Mouse (Mus musculus) midbrain, embryonic 16.5 days (tissue): Measurements from ENCODE around the gene Gm6096. TPM values are rescaled to one million over a fixed set of nuclear protein-coding genes. Genes with fewer than 3 reads are reported as not detected.

Experiments used
- ATAC-seq: fragments of 200-750 bp; cut with Nextera tagmentation; 2 replicates; pipeline ENCODE4 v1.8.0; 2017; ENCODE audit warnings: moderate TSS enrichment
- H3K27ac ChIP-seq: fragments of 300-500 bp; sonication (generic); 2 replicates; pipeline ENCODE4 v1.5.1; 2014; ENCODE audit warnings: mild to moderate bottlenecking, low read length, mixed read lengths
- H3K27me3 ChIP-seq: fragments of 300-500 bp; sonication (generic); 2 replicates; pipeline ENCODE4 v1.6.1; 2014; ENCODE audit warnings: low read depth, low read length, mixed read lengths; ENCODE audit not compliant: control insufficient read depth, insufficient read depth
- H3K36me3 ChIP-seq: fragments of 300-500 bp; sonication (generic); 2 replicates; pipeline ENCODE4 v1.6.1; 2014; ENCODE audit warnings: mild to moderate bottlenecking, low read length, moderate library complexity, mixed read lengths; ENCODE audit not compliant: control insufficient read depth, insufficient read depth
- H3K4me1 ChIP-seq: fragments of 300-500 bp; sonication (generic); 2 replicates; pipeline ENCODE4 v1.6.1; 2014; ENCODE audit warnings: mild to moderate bottlenecking, low read length, mixed read lengths; ENCODE audit not compliant: control insufficient read depth, insufficient read depth
- H3K4me2 ChIP-seq: fragments of 300-500 bp; sonication (generic); 2 replicates; pipeline ENCODE4 v1.6.1; 2014; ENCODE audit warnings: mild to moderate bottlenecking, low read length, mixed read lengths
- H3K4me3 ChIP-seq: fragments of 300-500 bp; sonication (generic); 2 replicates; pipeline ENCODE4 v1.5.1; 2014; ENCODE audit warnings: low read depth, mild to moderate bottlenecking, low read length, moderate library complexity, mixed read lengths
- H3K9ac ChIP-seq: fragments of 300-500 bp; sonication (generic); 2 replicates; pipeline ENCODE4 v1.6.1; 2014; ENCODE audit warnings: low read depth, low read length, mixed read lengths
- H3K9me3 ChIP-seq: fragments of 300-500 bp; sonication (generic); replicated peaks from 2 replicates; pipeline ENCODE4 v1.6.1; 2014; ENCODE audit warnings: mild to moderate bottlenecking, low read length, mixed read lengths; ENCODE audit not compliant: control insufficient read depth, poor library complexity, severe bottlenecking
- WGBS: fragments of 180-500 bp; shearing (Covaris S2); extraction: QIAGEN DNeasy Blood & Tissue Kit; methylation state at CpG from one replicate; pipeline ENCODE4 v1.1.7; 2014; 5-methylcytosine and 5-hydroxymethylcytosine counted together
- polyA plus RNA-seq: library from polyadenylated mRNA; unstranded; fragments of >200 nt; fragmentation: Nextera tagmentation; extraction: Ambion mirVana; gene quantifications from 2 replicates; pipeline ENCODE4 v1.2.1, GENCODE M21; 2015

Gm6096 gene
- polyA plus RNA-seq, 1 experiment from 2014 or later, result not detected

DNA sequence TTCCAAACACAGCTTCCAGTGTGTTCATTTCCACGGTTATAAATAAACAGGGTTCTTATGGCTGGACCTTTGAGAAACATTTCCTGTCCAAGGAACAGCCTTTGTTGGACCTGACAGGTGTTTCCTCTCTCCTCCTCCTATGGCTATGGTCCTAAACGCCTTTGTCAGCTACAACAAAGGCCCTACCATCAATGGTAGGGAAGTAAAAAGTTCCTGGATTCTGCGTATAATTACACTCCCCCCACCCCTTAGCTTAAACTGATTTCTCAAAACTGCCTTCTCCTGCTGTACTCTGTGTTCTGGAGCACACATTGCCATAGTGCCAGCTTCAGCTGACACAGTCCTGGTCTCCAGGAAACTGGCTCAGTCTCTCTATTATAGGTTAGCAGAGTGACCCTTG lies 4.3 kb downstream of the Gm6096 start:
- H3K9me3 ChIP-seq, result no peaks in the 10 kb centered on the region
- H3K36me3 ChIP-seq, result peaks cover 26% of the 10 kb centered on the region
- ATAC-seq, result no peak
- WGBS, result 73% methylated on average over 3 of the region's 3 CpGs
- H3K4me1 ChIP-seq, result no peaks in the 10 kb centered on the region
- no peaks in the 10 kb centered on the region for H3K27me3 ChIP-seq
- H3K4me3 ChIP-seq, result no peak overlapping the region
- H3K4me2 ChIP-seq, result no peak overlapping the region
- no peak overlapping the region for H3K9ac ChIP-seq
- no peak overlapping the region for H3K27ac ChIP-seq

DNA sequence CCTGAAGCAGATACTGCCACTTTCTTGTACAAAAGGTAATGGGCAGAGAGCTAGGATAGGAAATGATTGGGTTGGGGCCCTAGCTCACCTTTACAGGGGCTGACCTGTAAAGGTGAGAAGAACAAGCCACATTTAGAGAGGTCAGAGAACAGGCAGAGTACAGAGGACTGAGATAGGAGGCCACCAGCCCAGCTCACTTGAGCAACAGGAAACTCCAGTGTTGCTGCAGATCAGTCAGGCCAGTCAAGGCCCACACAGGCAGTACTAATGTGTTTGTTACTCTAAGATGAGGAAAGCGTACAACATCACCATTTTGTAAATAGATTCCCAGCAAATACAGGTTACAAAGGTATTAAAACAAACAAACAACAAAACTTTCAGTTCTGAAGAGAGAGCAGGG lies 5.1 kb downstream of the Gm6096 start:
- no peak overlapping the region for H3K27ac ChIP-seq
- no peaks in the 10 kb centered on the region for H3K27me3 ChIP-seq
- 93% methylated on average over 1 of the region's 1 CpGs for WGBS
- ATAC-seq, result no peak
- no peak overlapping the region for H3K4me2 ChIP-seq
- no peaks in the 10 kb centered on the region for H3K9me3 ChIP-seq
- H3K9ac ChIP-seq, result no peak overlapping the region
- no peaks in the 10 kb centered on the region for H3K4me1 ChIP-seq
- peaks cover 24% of the 10 kb centered on the region for H3K36me3 ChIP-seq
- no peak overlapping the region for H3K4me3 ChIP-seq

GRCm38 (mm10) chr7:34257279-34257678 lies 6.4 kb downstream of the Gm6096 start:
- H3K36me3 ChIP-seq, result peaks cover 27% of the 10 kb centered on the region
- no peak for ATAC-seq
- WGBS, result 87% methylated on average over 9 of the region's 9 CpGs

DNA sequence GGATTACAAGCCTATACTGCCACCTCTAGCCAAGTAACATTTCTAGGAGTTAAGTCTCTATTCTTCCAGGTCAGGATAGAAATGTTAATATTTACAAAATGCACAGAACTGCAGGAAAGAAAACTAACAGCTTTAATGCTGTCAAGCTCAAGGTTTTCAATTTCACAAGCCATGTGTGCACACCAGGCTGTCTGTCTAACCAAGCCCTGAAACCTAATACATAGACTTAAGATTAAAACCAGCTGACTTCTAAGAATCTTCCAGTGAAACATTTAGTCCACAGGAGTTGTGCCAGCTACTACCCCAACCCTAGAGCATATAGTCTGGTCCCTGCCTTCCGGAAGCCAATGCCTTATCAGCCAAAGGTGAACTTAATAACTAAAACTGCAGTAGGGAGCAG lies 7.6 kb downstream of the Gm6096 start:
- Histone ChIP-seq H3K4me1 (no peaks in the 10 kb centered on the region), H3K9me3 (no peaks in the 10 kb centered on the region), H3K36me3 (peaks cover 30% of the 10 kb centered on the region), H3K27ac (no peak overlapping the region), H3K27me3 (no peaks in the 10 kb centered on the region), H3K4me2 (no peak overlapping the region), H3K4me3 (no peak overlapping the region), H3K9ac (no peak overlapping the region)
- 100% methylated on average over 1 of the region's 1 CpGs for WGBS
- ATAC-seq, result no peak

More at GRCm38 (mm10) chr7:34257279-34257678, 6.4 kb downstream of the Gm6096 start:
- H3K4me1 ChIP-seq, result no peaks in the 10 kb centered on the region
- H3K9ac ChIP-seq, result no peak overlapping the region
- no peak overlapping the region for H3K27ac ChIP-seq
- no peak overlapping the region for H3K4me2 ChIP-seq
- H3K4me3 ChIP-seq, result no peak overlapping the region
- H3K27me3 ChIP-seq, result no peaks in the 10 kb centered on the region
- no peaks in the 10 kb centered on the region for H3K9me3 ChIP-seq

- WGBS, result 93% methylated on average over 5 of the region's 5 CpGs
Observed at GRCm38 (mm10) chr7:34263437-34263836, 12.6 kb downstream of the Gm6096 start.

DNA sequence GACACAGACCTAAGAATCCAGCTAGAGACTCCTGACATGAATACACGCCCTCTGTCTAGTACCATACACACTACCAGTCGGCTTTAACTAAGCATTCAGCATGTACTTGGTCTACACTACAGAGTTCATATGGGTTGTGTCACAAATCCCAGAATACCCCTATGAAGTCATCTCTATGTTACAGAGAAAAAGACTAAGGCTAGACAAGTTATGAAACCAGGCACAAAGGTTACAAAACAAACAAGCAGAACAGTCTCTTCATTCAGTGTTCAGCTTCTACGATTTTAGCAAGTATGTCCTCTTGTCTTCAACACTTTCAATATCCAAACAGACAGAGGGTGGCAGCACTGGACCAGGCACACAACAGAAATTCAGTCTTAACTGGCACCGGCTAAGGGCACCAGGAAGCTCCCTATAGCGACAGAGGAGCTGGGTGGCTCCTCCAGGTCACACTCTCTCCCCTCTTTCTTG lies 15.1 kb downstream of the Gm6096 start:
- no peak for ATAC-seq
- WGBS, result 64% methylated on average over 5 of the region's 5 CpGs
- no peaks in the 10 kb centered on the region for H3K9me3 ChIP-seq
- no peak overlapping the region for H3K27ac ChIP-seq
- H3K36me3 ChIP-seq, result peaks cover 7% of the 10 kb centered on the region; the same call in 1 of the 2 replicates
- no peak overlapping the region for H3K4me3 ChIP-seq
- peaks cover 2% of the 10 kb centered on the region; the same call in 1 of the 2 replicates for H3K4me1 ChIP-seq
- no peak overlapping the region for H3K4me2 ChIP-seq
- H3K27me3 ChIP-seq, result no peaks in the 10 kb centered on the region
- H3K9ac ChIP-seq, result no peak overlapping the region

More at GRCm38 (mm10) chr7:34263437-34263836, 12.6 kb downstream of the Gm6096 start:
- H3K4me2 ChIP-seq, result no peak overlapping the region
- H3K36me3 ChIP-seq, result peaks cover 7% of the 10 kb centered on the region; the same call in 1 of the 2 replicates
- H3K27ac ChIP-seq, result no peak overlapping the region
- H3K27me3 ChIP-seq, result no peaks in the 10 kb centered on the region
- no peak overlapping the region for H3K9ac ChIP-seq
- H3K4me3 ChIP-seq, result no peak overlapping the region
- no peaks in the 10 kb centered on the region for H3K4me1 ChIP-seq
- no peak for ATAC-seq
- no peaks in the 10 kb centered on the region for H3K9me3 ChIP-seq

GRCm38 (mm10) chr7:34266421-34266820 lies 15.6 kb downstream of the Gm6096 start:
- H3K4me2 ChIP-seq, result no peak overlapping the region
- peaks cover 2% of the 10 kb centered on the region; the same call in 1 of the 2 replicates for H3K4me1 ChIP-seq
- H3K9ac ChIP-seq, result no peak overlapping the region
- no peak for ATAC-seq
- H3K4me3 ChIP-seq, result no peak overlapping the region
- peaks cover 7% of the 10 kb centered on the region; the same call in 1 of the 2 replicates for H3K36me3 ChIP-seq
- no peaks in the 10 kb centered on the region for H3K9me3 ChIP-seq
- no peak overlapping the region for H3K27ac ChIP-seq
- H3K27me3 ChIP-seq, result no peaks in the 10 kb centered on the region

- H3K9ac ChIP-seq, result no peak overlapping the region
- H3K4me1 ChIP-seq, result peaks cover 2% of the 10 kb centered on the region; the same call in 1 of the 2 replicates
- no peak overlapping the region for H3K27ac ChIP-seq
- H3K9me3 ChIP-seq, result no peaks in the 10 kb centered on the region
- H3K4me2 ChIP-seq, result no peak overlapping the region
- no peak for ATAC-seq
- H3K4me3 ChIP-seq, result no peak overlapping the region
- 73% methylated on average over 1 of the region's 1 CpGs for WGBS
- H3K36me3 ChIP-seq, result no peaks in the 10 kb centered on the region
- no peaks in the 10 kb centered on the region for H3K27me3 ChIP-seq
Observed at GRCm38 (mm10) chr7:34268463-34268862, 17.6 kb downstream of the Gm6096 start.

- Histone ChIP-seq H3K9me3 (no peaks in the 10 kb centered on the region), H3K4me3 (no peak overlapping the region), H3K4me2 (no peak overlapping the region), H3K36me3 (no peaks in the 10 kb centered on the region), H3K4me1 (peaks cover 2% of the 10 kb centered on the region; the same call in 1 of the 2 replicates), H3K27ac (no peak overlapping the region), H3K27me3 (no peaks in the 10 kb centered on the region), H3K9ac (no peak overlapping the region)
- ATAC-seq, result no peak
- WGBS, result 72% methylated on average over 4 of the region's 4 CpGs
Observed at GRCm38 (mm10) chr7:34272465-34272864, 21.6 kb downstream of the Gm6096 start.
